Mouse (Mus musculus) Muller cell, postnatal 12 days (primary cell): ENCODE measurements around the gene Pts.

Source experiments
- DNase-seq: peaks from one replicate; pipeline ENCODE4 v3.0.0-alpha.2; 2015; ENCODE audit errors: inconsistent ontology term

The Pts gene

GRCm38 (mm10) chr9:50491531-50492045 is 36.9 kb downstream of the Pts start:
- no peak for DNase-seq

- no peak for DNase-seq
These were observed 37.7 kb downstream of the Pts start for GRCm38 (mm10) chr9:50490836-50491235.

GRCm38 (mm10) chr9:50485521-50485920 is 43.0 kb downstream of the Pts start:
- no peak for DNase-seq

- DNase-seq = no peak
These were observed 45.8 kb downstream of the Pts start for GRCm38 (mm10) chr9:50482743-50483142.

- no peak for DNase-seq
These were observed 49.0 kb downstream of the Pts start for GRCm38 (mm10) chr9:50479476-50479875.

GRCm38 (mm10) chr9:50478826-50479225 is 49.7 kb downstream of the Pts start:
- peak; percentile 42 for DNase-seq

- DNase-seq = no peak
These were observed 51.3 kb downstream of the Pts start for GRCm38 (mm10) chr9:50477270-50477669.

GRCm38 (mm10) chr9:50476651-50477050 is 51.9 kb downstream of the Pts start:
- peak; percentile 65 for DNase-seq

- DNase-seq = no peak
These were observed 52.8 kb downstream of the Pts start for GRCm38 (mm10) chr9:50475745-50476144.

GRCm38 (mm10) chr9:50475318-50475717 is 53.2 kb downstream of the Pts start:
- no peak for DNase-seq
